Mouse (Mus musculus): ENCODE data around the gene Tnni3k.

Gene Tnni3k

GRCm38 (mm10) chr3:155055231-155055916 is at the start of gene Tnni3k:
Gene Tnni3k, minus strand, starts transcription at chr3:155055407.
- in situ Hi-C loops (cut with MboI; ENCODE audit: low pct_unique_long_range_greater_than_20kb in 1 of 2, low sequenced_read_pairs in 2 of 2, unreplicated experiment in 1 of 2) = no loop called here

- in situ Hi-C loops (cut with MboI; ENCODE audit: low pct_unique_long_range_greater_than_20kb in 1 of 2, low sequenced_read_pairs in 2 of 2, unreplicated experiment in 1 of 2) = no loop called here
Measured at GRCm38 (mm10) chr3:155099266-155099665, 44.1 kb upstream of the Tnni3k start.

GRCm38 (mm10) chr3:155093116-155093956 is 38.1 kb upstream of the Tnni3k start, which contains the start of the genes Fpgt and Lrriq3:
Gene Fpgt, minus strand, starts transcription at chr3:155093403.
Gene Lrriq3, plus strand, starts transcription at chr3:155093434.
- in situ Hi-C loops (cut with MboI; ENCODE audit: low pct_unique_long_range_greater_than_20kb in 1 of 2, low sequenced_read_pairs in 2 of 2, unreplicated experiment in 1 of 2) = no loop called here

GRCm38 (mm10) chr3:155092081-155092480 is 36.9 kb upstream of the Tnni3k start:
- in situ Hi-C loops (cut with MboI; ENCODE audit: low pct_unique_long_range_greater_than_20kb in 1 of 2, low sequenced_read_pairs in 2 of 2, unreplicated experiment in 1 of 2) = no loop called here

GRCm38 (mm10) chr3:155077908-155078307 is 22.7 kb upstream of the Tnni3k start:
- in situ Hi-C loops (cut with MboI; ENCODE audit: low pct_unique_long_range_greater_than_20kb in 1 of 2, low sequenced_read_pairs in 2 of 2, unreplicated experiment in 1 of 2) = no loop called here

GRCm38 (mm10) chr3:155059449-155059822 is 4.2 kb upstream of the Tnni3k start:
- in situ Hi-C loops (cut with MboI; ENCODE audit: low pct_unique_long_range_greater_than_20kb in 1 of 2, low sequenced_read_pairs in 2 of 2, unreplicated experiment in 1 of 2) = no loop called here

GRCm38 (mm10) chr3:155058800-155059448 is 3.7 kb upstream of the Tnni3k start:
- in situ Hi-C loops (cut with MboI; ENCODE audit: low pct_unique_long_range_greater_than_20kb in 1 of 2, low sequenced_read_pairs in 2 of 2, unreplicated experiment in 1 of 2) = no loop called here

- in situ Hi-C loops (cut with MboI; ENCODE audit: low pct_unique_long_range_greater_than_20kb in 1 of 2, low sequenced_read_pairs in 2 of 2, unreplicated experiment in 1 of 2) = no loop called here
Measured at GRCm38 (mm10) chr3:155057566-155057965, 2.4 kb upstream of the Tnni3k start.

- in situ Hi-C loops (cut with MboI; ENCODE audit: low pct_unique_long_range_greater_than_20kb in 1 of 2, low sequenced_read_pairs in 2 of 2, unreplicated experiment in 1 of 2) = no loop called here
Measured at GRCm38 (mm10) chr3:155056606-155057005, 1.4 kb upstream of the Tnni3k start.

GRCm38 (mm10) chr3:155053189-155053588 is 2.0 kb downstream of the Tnni3k start:
- in situ Hi-C loops (cut with MboI; ENCODE audit: low pct_unique_long_range_greater_than_20kb in 1 of 2, low sequenced_read_pairs in 2 of 2, unreplicated experiment in 1 of 2) = no loop called here

GRCm38 (mm10) chr3:155052021-155052420 is 3.2 kb downstream of the Tnni3k start:
- in situ Hi-C loops (cut with MboI; ENCODE audit: low pct_unique_long_range_greater_than_20kb in 1 of 2, low sequenced_read_pairs in 2 of 2, unreplicated experiment in 1 of 2) = no loop called here

GRCm38 (mm10) chr3:155039012-155039836 is 16.0 kb downstream of the Tnni3k start:
- in situ Hi-C loops (cut with MboI; ENCODE audit: low pct_unique_long_range_greater_than_20kb in 1 of 2, low sequenced_read_pairs in 2 of 2, unreplicated experiment in 1 of 2) = no loop called here

GRCm38 (mm10) chr3:155034323-155034722 is 20.9 kb downstream of the Tnni3k start:
- in situ Hi-C loops (cut with MboI; ENCODE audit: low pct_unique_long_range_greater_than_20kb in 1 of 2, low sequenced_read_pairs in 2 of 2, unreplicated experiment in 1 of 2) = no loop called here

GRCm38 (mm10) chr3:155030200-155030599 is 25.0 kb downstream of the Tnni3k start:
- in situ Hi-C loops (cut with MboI; ENCODE audit: low pct_unique_long_range_greater_than_20kb in 1 of 2, low sequenced_read_pairs in 2 of 2, unreplicated experiment in 1 of 2) = no loop called here

GRCm38 (mm10) chr3:155002781-155003180 is 52.4 kb downstream of the Tnni3k start:
- in situ Hi-C loops (cut with MboI; ENCODE audit: low pct_unique_long_range_greater_than_20kb in 1 of 2, low sequenced_read_pairs in 2 of 2, unreplicated experiment in 1 of 2) = no loop called here

- in situ Hi-C loops (cut with MboI; ENCODE audit: low pct_unique_long_range_greater_than_20kb in 1 of 2, low sequenced_read_pairs in 2 of 2, unreplicated experiment in 1 of 2) = no loop called here
Measured at GRCm38 (mm10) chr3:155001056-155001455, 54.2 kb downstream of the Tnni3k start.

GRCm38 (mm10) chr3:154992678-154993077 is 62.5 kb downstream of the Tnni3k start:
- in situ Hi-C loops (cut with MboI; ENCODE audit: low pct_unique_long_range_greater_than_20kb in 1 of 2, low sequenced_read_pairs in 2 of 2, unreplicated experiment in 1 of 2) = no loop called here

GRCm38 (mm10) chr3:154979101-154979500 is 76.1 kb downstream of the Tnni3k start:
- in situ Hi-C loops (cut with MboI; ENCODE audit: low pct_unique_long_range_greater_than_20kb in 1 of 2, low sequenced_read_pairs in 2 of 2, unreplicated experiment in 1 of 2) = no loop called here
